Mouse (Mus musculus) liver, embryonic 13.5 days (tissue): ENCODE measurements around the gene St3gal2. TPM values are rescaled to one million over a fixed set of nuclear protein-coding genes. Genes with fewer than 3 reads are reported as not detected.
"Not testable (repeated sequence)": the region's sequence is repeated elsewhere in the genome, so short reads cannot be mapped to it uniquely, and the experiment has no call there.

Source experiments
- ATAC-seq: fragments of 200-750 bp; cut with Nextera tagmentation; 2 replicates; pipeline ENCODE4 v1.8.0; 2017; ENCODE audit warnings: low read depth, mild to moderate bottlenecking, moderate number of reproducible peaks, moderate library complexity
- DNase-seq: peaks from one replicate; pipeline ENCODE4 v3.0.0; 2022
- H3K27ac ChIP-seq: fragments of 300-500 bp; sonication (generic); 2 replicates; pipeline ENCODE4 v1.5.1; 2015; ENCODE audit warnings: moderate library complexity, mild to moderate bottlenecking, inconsistent platforms
- H3K27me3 ChIP-seq: fragments of 300-500 bp; sonication (generic); 2 replicates; pipeline ENCODE4 v1.6.1; 2015; ENCODE audit warnings: mild to moderate bottlenecking, inconsistent platforms
- H3K36me3 ChIP-seq: fragments of 300-500 bp; sonication (generic); 2 replicates; pipeline ENCODE4 v1.6.1; 2015; ENCODE audit warnings: mild to moderate bottlenecking, inconsistent platforms
- H3K4me1 ChIP-seq: fragments of 300-500 bp; sonication (generic); replicated peaks from 2 replicates; pipeline ENCODE4 v1.6.1; 2015; ENCODE audit warnings: inconsistent platforms
- H3K4me2 ChIP-seq: fragments of 300-500 bp; sonication (generic); 2 replicates; pipeline ENCODE4 v1.6.1; 2015; ENCODE audit warnings: inconsistent platforms, mild to moderate bottlenecking, moderate library complexity
- H3K4me3 ChIP-seq: fragments of 300-500 bp; sonication (generic); replicated peaks from 2 replicates; pipeline ENCODE4 v1.5.1; 2015; ENCODE audit warnings: mild to moderate bottlenecking, inconsistent platforms
- H3K9ac ChIP-seq: fragments of 300-500 bp; sonication (generic); 2 replicates; pipeline ENCODE4 v1.6.1; 2015; ENCODE audit warnings: mild to moderate bottlenecking, inconsistent platforms
- H3K9me3 ChIP-seq: fragments of 300-500 bp; sonication (generic); replicated peaks from 2 replicates; pipeline ENCODE4 v1.6.1; 2016; ENCODE audit warnings: inconsistent platforms
- WGBS: fragments of 180-500 bp; shearing (Covaris S2); methylation state at CpG from one replicate; pipeline ENCODE4 v1.1.7; 2015; ENCODE audit not compliant: insufficient replicate concordance; 5-methylcytosine and 5-hydroxymethylcytosine counted together
- microRNA-seq: library from miRNA; unstranded; fragments of <30 nt; microRNA quantifications from one replicate; pipeline ENCODE4, GENCODE M21; 2016
- polyA plus RNA-seq: library from polyadenylated mRNA; unstranded; fragments of >200 nt; fragmentation: Nextera tagmentation; extraction: Ambion mirVana; gene quantifications from 2 replicates; pipeline ENCODE4 v1.2.1, GENCODE M21; 2015

St3gal2 gene
- polyA plus RNA-seq, 1 experiment from 2014 or later = 21.0 TPM

GRCm38 (mm10) chr8:110997547-110998531 is 78.1 kb downstream of the St3gal2 start, which contains the start of gene Ddx19a:
Gene Ddx19a (minus strand): TSS chr8:110997800.
- peak; percentile 85 for DNase-seq
- Histone ChIP-seq H3K9ac (peak within 1 kb of the TSS; percentile 80), H3K9me3 (no peaks in the 10 kb centered on the region), H3K27me3 (no peaks in the 10 kb centered on the region), H3K4me1 (peaks cover 36% of the 10 kb centered on the region), H3K27ac (peak within 1 kb of the TSS; percentile 83), H3K4me3 (peak within 1 kb of the TSS; percentile 76), H3K36me3 (peaks cover 23% of the 10 kb centered on the region), H3K4me2 (peak within 1 kb of the TSS; percentile 76)
- WGBS = 4% methylated on average over 58 of the region's 58 CpGs
- ATAC-seq = peak; percentile 94

GRCm38 (mm10) chr8:111010230-111010991 is 90.7 kb downstream of the St3gal2 start:
- H3K9me3 ChIP-seq, H3K27ac ChIP-seq, ATAC-seq, H3K4me2 ChIP-seq, H3K27me3 ChIP-seq, DNase-seq, H3K4me3 ChIP-seq, H3K9ac ChIP-seq, H3K4me1 ChIP-seq: not testable (repeated sequence)
- 86% methylated on average over 9 of the region's 10 CpGs for WGBS
- peaks cover 43% of the 10 kb centered on the region for H3K36me3 ChIP-seq

Small RNA genes within 50 kb of the gene (microRNA-seq; reads per million reads assigned to microRNA genes)
- gene Mir3473d = 10.0 reads per million, percentile 23 among the genes with 10 or more reads in this experiment

Other genes starting within 250 kb of the St3gal2 start
- gene Mtss1l, start 198.4 kb upstream of the St3gal2 start, polyA plus RNA-seq = 0.75 and 0.89 TPM in 2 replicates
- 0.06 and 0.14 TPM in 2 replicates for gene Il34, start 114.0 kb upstream of the St3gal2 start, polyA plus RNA-seq
- 32.0 and 36.5 TPM in 2 replicates for gene Cog4, start 73.3 kb upstream of the St3gal2 start, polyA plus RNA-seq
- 75.4 and 92.7 TPM in 2 replicates for gene Sf3b3, start 73.1 kb upstream of the St3gal2 start, polyA plus RNA-seq
- 2.8 and 3.0 TPM in 2 replicates for gene Fuk, start 17.4 kb upstream of the St3gal2 start, polyA plus RNA-seq
- gene Ddx19a, start 77.9 kb downstream of the St3gal2 start, polyA plus RNA-seq = 11.3 and 12.5 TPM in 2 replicates
- gene Ddx19b, start 111.8 kb downstream of the St3gal2 start, polyA plus RNA-seq = 3.4 and 4.0 TPM in 2 replicates
- 55.5 and 66.2 TPM in 2 replicates for gene Aars, start 113.2 kb downstream of the St3gal2 start, polyA plus RNA-seq
- 1.8 and 7.8 TPM in 2 replicates for gene Exosc6, start 136.4 kb downstream of the St3gal2 start, polyA plus RNA-seq
- not detected in 2 replicates for gene Clec18a, start 172.5 kb downstream of the St3gal2 start, polyA plus RNA-seq
- 2.9 and 3.9 TPM in 2 replicates for gene Pdpr, start 174.7 kb downstream of the St3gal2 start, polyA plus RNA-seq